Mouse (Mus musculus): ENCODE results near the gene Ehmt1. TPM values are rescaled to one million over a fixed set of nuclear protein-coding genes. Genes with fewer than 3 reads are reported as not detected.

Ehmt1 gene
- polyA plus RNA-seq, 1 experiment, result 12.2 TPM

DNA sequence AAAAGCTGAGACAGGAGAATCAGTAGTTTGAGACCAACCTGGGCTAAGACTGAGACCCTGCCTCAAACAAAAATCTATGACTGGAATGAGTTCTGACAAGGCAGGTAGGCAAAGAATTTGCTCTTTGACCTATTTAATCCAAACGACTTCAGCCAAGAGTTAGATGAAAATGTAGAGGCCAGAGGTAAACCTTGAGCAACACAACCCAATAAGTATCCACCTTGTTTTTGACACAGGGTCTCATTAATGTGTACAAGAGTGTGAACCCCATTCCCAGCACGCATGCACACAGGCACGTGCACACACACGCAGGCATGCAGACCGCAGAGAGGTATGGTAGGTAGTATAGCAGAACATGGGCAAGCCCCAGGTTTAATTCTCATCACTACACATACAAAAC is 27.1 kb downstream of the Ehmt1 start:
- Histone ChIP-seq H3K27ac (replicated peaks; ENCODE audit: low read depth, low read length) (no peak overlapping the region), H3K4me1 (ENCODE audit: control insufficient read depth, insufficient read depth, insufficient read length, low read length) (peaks cover 23% of the 10 kb centered on the region), H3K4me3 (ENCODE audit: insufficient read depth, low read depth, low read length) (no peak overlapping the region)

DNA sequence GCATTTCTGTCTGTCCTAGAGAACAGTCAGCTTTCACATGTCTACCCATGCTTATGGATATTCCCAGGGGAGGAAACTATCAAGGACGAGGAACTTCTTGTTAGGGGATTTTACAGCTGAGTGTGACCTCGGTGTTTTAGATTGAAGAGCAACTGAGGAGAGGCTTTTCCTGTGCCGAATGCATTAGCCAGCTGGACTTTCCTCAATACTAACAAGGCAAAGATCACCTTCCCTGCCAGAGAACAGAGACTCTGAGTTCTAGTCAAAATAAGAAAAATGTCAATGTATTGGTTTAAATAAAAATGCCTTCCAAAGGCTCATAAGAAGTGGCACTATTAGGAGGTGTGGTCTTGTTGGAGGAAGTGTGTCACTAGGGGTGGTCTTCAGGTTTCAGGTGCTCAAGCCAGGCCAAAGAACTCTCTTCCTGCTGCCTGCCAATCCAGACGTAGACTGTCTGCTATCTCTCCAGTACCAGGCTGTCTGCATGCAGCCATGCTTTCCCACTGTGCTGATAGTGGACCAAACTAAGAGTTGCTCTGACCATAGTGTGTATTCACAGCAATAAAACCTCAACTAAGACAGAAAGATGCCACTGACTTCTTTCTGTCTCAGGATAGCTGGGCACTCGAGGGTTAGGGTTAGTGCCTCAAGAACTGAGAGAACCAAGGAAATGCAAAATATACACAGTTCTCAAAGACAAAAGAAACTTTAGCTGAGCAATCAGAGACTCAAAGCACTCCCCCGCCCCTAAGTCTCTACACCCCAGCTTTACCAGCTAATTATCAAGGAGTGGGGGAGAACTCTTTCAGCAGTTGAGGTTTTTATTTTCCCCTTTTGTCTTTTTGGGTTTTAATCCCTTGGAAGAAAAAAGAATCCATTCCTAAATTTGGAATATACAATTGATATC is 28.6 kb downstream of the Ehmt1 start:
- Histone ChIP-seq H3K4me1 (ENCODE audit: control insufficient read depth, insufficient read depth, insufficient read length, low read length) (peaks cover 23% of the 10 kb centered on the region), H3K4me3 (ENCODE audit: insufficient read depth, low read depth, low read length) (no peak overlapping the region), H3K27ac (replicated peaks; ENCODE audit: low read depth, low read length) (peak overlapping the region; percentile 38; the same call in 1 of the 2 replicates)

DNA sequence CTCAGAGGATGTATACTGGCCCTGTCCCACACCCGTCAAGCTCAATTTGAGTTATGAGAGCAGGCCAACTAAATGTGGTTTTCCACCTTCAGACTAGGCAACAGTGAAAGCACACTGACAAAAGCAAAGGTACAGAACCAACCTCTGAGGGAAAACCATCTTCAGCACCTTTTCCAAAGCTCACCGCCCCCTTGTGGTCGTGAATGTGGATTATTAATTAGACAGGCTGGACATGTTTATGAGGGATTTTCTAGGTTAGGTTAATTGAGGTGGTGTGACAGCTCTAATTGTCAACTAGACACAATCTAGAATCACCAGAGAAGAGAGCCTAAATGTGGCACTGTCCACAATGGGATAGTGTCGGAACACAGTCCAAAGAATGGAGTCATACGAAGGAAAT is 30.5 kb downstream of the Ehmt1 start:
- Histone ChIP-seq H3K4me3 (ENCODE audit: insufficient read depth, low read depth, low read length) (no peak overlapping the region), H3K27ac (replicated peaks; ENCODE audit: low read depth, low read length) (no peak overlapping the region), H3K4me1 (ENCODE audit: control insufficient read depth, insufficient read depth, insufficient read length, low read length) (peaks cover 23% of the 10 kb centered on the region)

DNA sequence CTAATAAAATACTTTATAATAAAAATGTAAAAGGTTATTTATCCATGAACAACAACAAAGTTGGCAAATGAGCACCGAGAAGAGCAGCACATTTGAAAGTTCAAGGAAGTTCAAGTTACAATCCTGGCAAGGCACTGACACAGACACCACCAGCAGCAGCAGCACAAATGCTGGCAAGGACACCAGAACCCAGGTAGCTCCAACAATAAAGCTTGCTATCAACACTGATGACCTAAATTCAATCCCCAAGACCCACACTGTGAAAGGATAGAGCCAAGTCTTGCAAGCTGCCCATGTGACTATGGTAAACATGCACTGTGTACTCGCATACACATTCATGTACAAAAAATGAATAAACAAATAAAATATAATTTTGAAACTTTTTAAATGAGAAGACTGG is 38.7 kb downstream of the Ehmt1 start:
- Histone ChIP-seq H3K4me3 (ENCODE audit: insufficient read depth, low read depth, low read length) (no peak overlapping the region), H3K27ac (replicated peaks; ENCODE audit: low read depth, low read length) (no peak overlapping the region), H3K4me1 (ENCODE audit: control insufficient read depth, insufficient read depth, insufficient read length, low read length) (no peaks in the 10 kb centered on the region)

DNA sequence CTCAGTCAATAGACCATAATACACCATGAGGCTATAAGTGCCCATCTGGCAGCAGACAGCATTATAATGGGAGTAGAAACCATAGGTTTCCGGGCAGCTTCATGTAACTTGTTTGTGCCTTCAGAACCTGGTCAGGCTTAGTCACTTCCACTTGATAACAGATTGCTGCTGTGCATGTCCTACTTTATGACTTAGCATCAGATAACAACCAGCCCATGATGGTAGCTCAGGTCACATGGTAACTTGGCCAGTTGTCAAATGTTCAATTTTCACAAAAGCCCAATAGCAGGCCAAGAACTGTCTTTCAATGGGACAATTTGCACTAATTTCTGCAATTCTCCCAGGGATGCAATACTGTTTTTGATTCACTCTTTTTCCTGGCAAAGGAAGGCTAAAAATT is 48.5 kb downstream of the Ehmt1 start:
- H3K4me3 ChIP-seq (ENCODE audit: insufficient read depth, low read depth, low read length), result no peak overlapping the region
- H3K4me1 ChIP-seq (ENCODE audit: control insufficient read depth, insufficient read depth, insufficient read length, low read length), result peaks cover 5% of the 10 kb centered on the region; the same call in 1 of the 2 replicates
- H3K27ac ChIP-seq (replicated peaks; ENCODE audit: low read depth, low read length), result no peak overlapping the region

DNA sequence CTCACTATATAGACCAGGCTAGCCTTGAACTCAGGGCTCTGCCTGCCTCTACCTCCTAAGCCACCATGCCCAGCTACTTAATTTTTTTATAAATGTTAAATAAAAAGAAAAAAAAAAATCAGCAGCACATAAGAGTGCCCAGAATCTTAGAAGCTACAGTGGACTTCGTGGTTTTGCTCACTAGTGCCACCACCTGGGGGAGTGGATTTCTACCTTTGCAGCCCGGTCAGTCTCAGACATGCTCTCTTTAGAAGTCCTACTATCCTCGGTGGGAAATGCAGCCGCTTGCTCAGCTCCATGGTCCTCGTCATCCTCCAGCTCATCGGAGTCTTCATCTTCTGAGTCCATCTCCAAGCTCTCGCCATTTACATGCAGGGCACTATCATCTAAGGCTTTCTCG is 56.4 kb downstream of the Ehmt1 start:
- Histone ChIP-seq H3K4me1 (ENCODE audit: control insufficient read depth, insufficient read depth, insufficient read length, low read length) (peaks cover 5% of the 10 kb centered on the region; the same call in 1 of the 2 replicates), H3K27ac (replicated peaks; ENCODE audit: low read depth, low read length) (no peak overlapping the region), H3K4me3 (ENCODE audit: insufficient read depth, low read depth, low read length) (no peak overlapping the region)

DNA sequence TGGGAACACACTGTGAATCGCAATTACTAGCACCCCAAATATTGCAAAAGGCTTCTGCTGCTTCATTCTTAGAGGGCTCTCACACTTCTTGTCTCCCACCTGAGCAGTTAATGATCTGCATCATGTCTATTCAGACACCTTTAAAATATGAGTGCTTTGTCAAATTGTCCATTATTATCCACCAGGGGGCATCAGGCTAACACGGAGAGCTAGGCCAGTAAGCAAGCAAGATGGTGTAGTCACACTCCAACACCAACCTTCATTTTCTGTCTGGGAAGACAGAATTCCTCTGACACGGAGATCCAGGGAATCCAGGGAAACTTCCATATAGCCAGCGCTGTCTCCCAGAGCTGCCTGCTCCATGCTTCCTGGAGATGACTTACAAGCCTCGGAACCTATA is 67.0 kb downstream of the Ehmt1 start:
- Histone ChIP-seq H3K4me1 (ENCODE audit: control insufficient read depth, insufficient read depth, insufficient read length, low read length) (no peaks in the 10 kb centered on the region), H3K27ac (replicated peaks; ENCODE audit: low read depth, low read length) (no peak overlapping the region)

DNA sequence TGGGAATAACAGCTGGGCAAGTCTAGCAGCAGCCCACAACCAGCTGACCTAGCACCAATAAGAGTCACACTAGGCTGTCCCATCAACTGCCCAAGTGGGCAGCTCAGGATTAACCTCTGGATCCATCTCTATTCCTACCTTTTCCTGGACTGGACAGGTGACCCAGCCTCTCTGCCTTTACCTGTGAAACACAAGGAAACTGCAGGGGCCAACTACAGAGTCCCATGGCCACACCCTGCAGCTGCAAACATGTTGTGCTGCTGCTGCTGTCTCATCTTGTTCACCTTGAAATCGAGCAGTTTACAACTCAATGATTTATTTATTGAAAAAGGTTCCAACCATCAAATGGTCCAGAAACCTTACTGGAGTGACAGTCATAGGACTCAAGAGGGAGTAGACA is 72.9 kb downstream of the Ehmt1 start:
- Histone ChIP-seq H3K4me3 (ENCODE audit: insufficient read depth, low read depth, low read length) (no peak overlapping the region), H3K4me1 (ENCODE audit: control insufficient read depth, insufficient read depth, insufficient read length, low read length) (no peaks in the 10 kb centered on the region), H3K27ac (replicated peaks; ENCODE audit: low read depth, low read length) (no peak overlapping the region)

More for the DNA sequence above, 67.0 kb downstream of the Ehmt1 start:
- no peak overlapping the region for H3K4me3 ChIP-seq (ENCODE audit: insufficient read depth, low read depth, low read length)

DNA sequence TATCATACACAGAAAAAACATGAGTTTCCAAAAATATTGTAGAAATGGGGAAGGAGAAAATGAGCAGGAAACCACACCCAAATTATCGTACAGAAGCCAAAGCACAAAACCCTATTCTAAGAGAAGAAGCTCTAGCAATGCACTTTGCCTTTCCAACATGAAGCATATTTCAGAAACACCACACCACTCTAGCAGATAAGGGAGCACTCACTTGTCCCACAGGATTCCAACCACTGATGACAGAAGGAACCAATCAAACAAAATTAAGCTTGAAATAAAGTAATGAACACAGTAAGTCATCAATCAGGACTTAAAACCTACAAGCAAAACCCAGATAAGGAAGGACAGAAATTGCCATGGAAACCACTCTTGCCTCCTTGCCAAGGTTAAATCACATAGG is 74.2 kb downstream of the Ehmt1 start:
- H3K4me1 ChIP-seq (ENCODE audit: control insufficient read depth, insufficient read depth, insufficient read length, low read length), result no peaks in the 10 kb centered on the region
- no peak overlapping the region for H3K4me3 ChIP-seq (ENCODE audit: insufficient read depth, low read depth, low read length)
- no peak overlapping the region for H3K27ac ChIP-seq (replicated peaks; ENCODE audit: low read depth, low read length)

DNA sequence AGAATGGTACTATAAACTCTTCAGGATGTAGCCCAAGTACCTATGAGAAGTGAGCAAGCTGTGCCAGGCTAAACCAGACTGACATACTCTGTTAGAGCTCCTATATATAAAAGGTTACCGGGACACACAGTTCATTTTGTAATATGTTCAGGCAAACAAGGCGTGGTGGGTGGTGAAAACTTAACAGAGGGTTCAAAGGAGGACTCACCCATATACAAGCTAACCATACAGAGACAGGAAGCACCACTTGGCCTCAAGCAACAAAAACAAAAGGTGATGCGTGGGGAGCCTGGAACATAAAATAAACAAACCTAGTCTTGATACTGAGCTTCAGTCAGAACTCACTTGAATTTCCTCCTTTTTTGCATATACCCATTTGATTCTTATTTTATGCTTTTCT is 88.8 kb downstream of the Ehmt1 start:
- H3K27ac ChIP-seq (replicated peaks; ENCODE audit: low read depth, low read length), result no peak overlapping the region
- H3K4me3 ChIP-seq (ENCODE audit: insufficient read depth, low read depth, low read length), result no peak overlapping the region
- no peaks in the 10 kb centered on the region for H3K4me1 ChIP-seq (ENCODE audit: control insufficient read depth, insufficient read depth, insufficient read length, low read length)

DNA sequence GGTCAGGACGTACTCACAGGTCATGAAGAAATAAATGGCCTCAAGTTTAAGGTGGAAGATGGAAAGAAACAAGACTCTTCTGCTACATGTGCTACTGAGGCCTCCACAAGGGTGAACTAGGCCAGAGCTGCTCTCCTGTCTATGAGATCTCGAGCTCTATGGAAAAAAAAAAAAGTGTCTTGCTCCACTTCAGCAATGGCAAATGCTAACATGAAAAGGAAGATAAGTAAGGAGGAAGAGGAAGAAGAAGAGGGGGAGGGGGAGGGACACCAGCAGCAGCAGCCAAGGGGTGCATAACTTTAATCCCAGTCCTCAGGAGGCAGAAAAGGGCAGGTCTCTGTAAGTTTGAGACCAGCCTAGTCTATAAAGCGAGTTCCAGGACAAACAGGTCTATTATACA is 109.7 kb downstream of the Ehmt1 start:
- Histone ChIP-seq H3K27ac (replicated peaks; ENCODE audit: low read depth, low read length) (no peak overlapping the region), H3K4me1 (ENCODE audit: control insufficient read depth, insufficient read depth, insufficient read length, low read length) (no peaks in the 10 kb centered on the region), H3K4me3 (ENCODE audit: insufficient read depth, low read depth, low read length) (no peak overlapping the region)

DNA sequence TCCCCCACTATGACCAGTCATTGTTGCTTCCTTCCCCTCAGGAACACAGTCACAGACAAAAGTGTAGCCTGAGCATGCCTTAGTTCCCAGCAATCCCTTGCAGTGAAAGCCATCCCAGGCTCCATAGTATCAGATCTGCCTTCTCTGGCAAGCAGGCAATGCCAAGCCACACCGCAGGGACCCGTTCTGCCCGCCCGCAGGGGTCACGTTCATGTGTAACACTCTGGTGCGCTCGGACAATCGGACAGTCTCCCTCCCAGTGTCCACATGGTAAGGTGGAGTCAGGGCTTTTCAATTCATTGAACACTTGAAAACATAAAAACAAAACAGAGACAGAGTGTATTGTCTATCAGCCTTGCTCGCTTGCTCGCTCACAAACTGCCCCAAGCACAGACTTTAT is 111.7 kb downstream of the Ehmt1 start:
- H3K4me3 ChIP-seq (ENCODE audit: insufficient read depth, low read depth, low read length), result no peak overlapping the region
- no peak overlapping the region for H3K27ac ChIP-seq (replicated peaks; ENCODE audit: low read depth, low read length)
- no peaks in the 10 kb centered on the region for H3K4me1 ChIP-seq (ENCODE audit: control insufficient read depth, insufficient read depth, insufficient read length, low read length)

DNA sequence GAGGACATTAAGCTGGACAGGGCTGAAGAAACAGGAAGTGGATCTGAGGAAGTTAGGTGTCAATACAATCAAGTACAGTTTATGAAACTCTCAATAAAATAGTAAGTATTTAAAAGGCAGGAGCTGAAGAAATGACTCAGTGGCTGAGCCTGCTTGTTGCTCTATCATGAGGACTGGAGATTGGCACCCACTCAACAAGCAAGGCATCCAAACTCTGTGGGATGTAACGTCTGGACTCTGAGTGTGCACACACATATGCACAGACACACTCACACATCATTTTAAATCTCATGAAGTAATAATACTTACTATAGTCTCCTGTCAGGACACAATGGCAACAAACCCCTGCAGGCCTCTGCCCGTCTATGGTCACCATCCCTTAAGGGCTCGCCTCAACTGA is 112.4 kb downstream of the Ehmt1 start:
- Histone ChIP-seq H3K4me3 (ENCODE audit: insufficient read depth, low read depth, low read length) (no peak overlapping the region), H3K4me1 (ENCODE audit: control insufficient read depth, insufficient read depth, insufficient read length, low read length) (no peaks in the 10 kb centered on the region), H3K27ac (replicated peaks; ENCODE audit: low read depth, low read length) (no peak overlapping the region)

DNA sequence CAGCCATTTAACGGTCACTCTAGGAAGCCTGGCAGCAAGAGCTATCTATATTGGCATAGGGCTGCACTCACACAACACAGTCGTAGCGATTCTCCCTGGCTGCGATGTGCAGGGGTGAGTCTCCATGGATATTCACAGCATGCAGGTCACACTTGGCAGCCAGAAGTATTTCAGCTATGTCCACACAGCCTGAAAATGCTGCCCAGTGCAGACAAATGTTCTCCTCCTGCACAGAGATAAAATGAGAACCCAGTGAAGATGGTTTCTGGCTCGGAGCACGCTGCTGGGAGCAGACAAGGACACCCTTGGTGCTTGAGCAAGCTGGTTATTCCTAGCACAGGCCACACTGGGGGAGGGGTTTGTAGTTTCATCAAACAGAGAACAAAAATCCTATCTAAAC is 113.3 kb downstream of the Ehmt1 start:
- H3K27ac ChIP-seq (replicated peaks; ENCODE audit: low read depth, low read length), result no peak overlapping the region

DNA sequence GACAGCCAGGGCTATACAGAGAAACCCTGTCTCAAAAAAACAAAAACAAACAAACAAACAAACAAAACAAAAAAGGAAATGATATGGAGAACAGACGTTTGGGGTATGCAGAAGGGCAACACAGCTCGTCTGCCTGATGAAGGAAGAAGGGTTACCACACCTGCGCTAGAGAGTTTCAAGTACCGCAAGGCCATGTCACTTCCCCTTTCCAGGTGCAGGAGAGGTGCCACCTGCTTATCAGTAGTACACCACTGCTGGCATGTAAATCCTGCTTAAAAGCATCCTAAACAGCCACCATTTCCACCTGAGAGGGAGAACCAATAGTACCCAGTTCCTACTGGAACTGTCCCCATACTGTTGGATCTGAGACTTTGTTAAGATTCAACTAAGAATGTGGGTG is 113.8 kb downstream of the Ehmt1 start:
- H3K4me3 ChIP-seq (ENCODE audit: insufficient read depth, low read depth, low read length), result no peak overlapping the region
- H3K4me1 ChIP-seq (ENCODE audit: control insufficient read depth, insufficient read depth, insufficient read length, low read length), result no peaks in the 10 kb centered on the region
- no peak overlapping the region for H3K27ac ChIP-seq (replicated peaks; ENCODE audit: low read depth, low read length)

More for the DNA sequence above, 113.3 kb downstream of the Ehmt1 start:
- Histone ChIP-seq H3K4me3 (ENCODE audit: insufficient read depth, low read depth, low read length) (no peak overlapping the region), H3K4me1 (ENCODE audit: control insufficient read depth, insufficient read depth, insufficient read length, low read length) (no peaks in the 10 kb centered on the region)

DNA sequence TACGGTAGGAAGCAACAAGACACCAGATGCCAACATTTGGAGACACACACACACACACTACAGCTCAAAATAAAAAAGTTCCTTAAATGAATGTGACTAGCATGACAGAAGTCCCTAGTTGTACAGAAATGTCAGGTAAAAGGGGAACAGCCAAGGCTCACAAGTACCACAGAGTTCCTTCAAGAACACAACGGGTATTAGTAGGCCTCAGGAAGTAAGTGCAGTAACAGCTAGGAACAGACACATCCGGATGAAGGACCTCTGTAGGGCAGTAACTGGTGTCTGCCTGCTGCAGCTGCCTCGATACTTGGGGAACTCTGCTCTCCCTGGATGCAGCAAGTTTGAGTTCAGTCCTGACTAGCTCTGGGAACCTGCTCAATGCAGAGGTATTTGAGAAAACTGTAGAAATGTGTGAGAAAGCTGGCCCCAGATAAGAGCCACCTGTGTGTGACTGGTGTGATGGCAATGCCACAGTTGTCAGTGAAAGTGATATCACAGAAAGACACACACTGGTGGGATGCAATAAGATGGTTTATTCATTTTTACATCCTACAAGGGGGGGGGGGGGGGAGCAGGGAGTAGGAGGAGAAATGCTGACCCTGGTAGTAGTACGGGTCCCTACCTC is 122.5 kb downstream of the Ehmt1 start:
- Histone ChIP-seq H3K27ac (replicated peaks; ENCODE audit: low read depth, low read length) (no peak overlapping the region), H3K4me1 (ENCODE audit: control insufficient read depth, insufficient read depth, insufficient read length, low read length) (no peaks in the 10 kb centered on the region), H3K4me3 (ENCODE audit: insufficient read depth, low read depth, low read length) (no peak overlapping the region)
